Mouse (Mus musculus) lung, postnatal 25 days (tissue): Measurements from ENCODE around the gene Fitm1.

Source experiments
- DNase-seq: peaks from one replicate; pipeline ENCODE4 v3.0.0; 2022; ENCODE audit warnings: low spot score

The Fitm1 gene

GRCm38 (mm10) chr14:55575302-55575701 is at the start of gene Fitm1:
Gene Fitm1, plus strand, starts transcription at chr14:55575617.
- no peak for DNase-seq

- DNase-seq, result no peak
Observed at GRCm38 (mm10) chr14:55526674-55527073, 48.7 kb upstream of the Fitm1 start.

- peak; percentile 39 for DNase-seq
Observed at GRCm38 (mm10) chr14:55527940-55528339, 47.5 kb upstream of the Fitm1 start.

GRCm38 (mm10) chr14:55536116-55536745 is 39.2 kb upstream of the Fitm1 start:
- no peak for DNase-seq

GRCm38 (mm10) chr14:55540067-55540786 is 35.2 kb upstream of the Fitm1 start, which contains the start of gene Pck2:
Gene Pck2, plus strand, starts transcription at chr14:55540266.
- DNase-seq, result peak; percentile 94

GRCm38 (mm10) chr14:55540787-55541321 is 34.6 kb upstream of the Fitm1 start:
- peak; percentile 79 for DNase-seq

GRCm38 (mm10) chr14:55542268-55542667 is 33.1 kb upstream of the Fitm1 start:
- no peak for DNase-seq

- no peak for DNase-seq
Observed at GRCm38 (mm10) chr14:55544334-55544733, 31.1 kb upstream of the Fitm1 start.

- DNase-seq, result no peak
Observed at GRCm38 (mm10) chr14:55550191-55550590, 25.2 kb upstream of the Fitm1 start.

GRCm38 (mm10) chr14:55551347-55551746 is 24.1 kb upstream of the Fitm1 start:
- no peak for DNase-seq

GRCm38 (mm10) chr14:55551794-55552193 is 23.6 kb upstream of the Fitm1 start:
- DNase-seq, result no peak

GRCm38 (mm10) chr14:55554635-55555034 is 20.8 kb upstream of the Fitm1 start:
- no peak for DNase-seq

GRCm38 (mm10) chr14:55555788-55556187 is 19.6 kb upstream of the Fitm1 start:
- no peak for DNase-seq

GRCm38 (mm10) chr14:55557003-55557402 is 18.4 kb upstream of the Fitm1 start:
- DNase-seq, result peak; percentile 93

GRCm38 (mm10) chr14:55557587-55557986 is 17.8 kb upstream of the Fitm1 start:
- DNase-seq, result no peak

GRCm38 (mm10) chr14:55558740-55559448 is 16.5 kb upstream of the Fitm1 start:
- DNase-seq, result no peak

- peak; percentile 94 for DNase-seq
Observed at GRCm38 (mm10) chr14:55559799-55560201, 15.6 kb upstream of the Fitm1 start, which contains the start of gene Dcaf11. Gene Dcaf11, plus strand, starts transcription at chr14:55560006.

- DNase-seq, result peak; percentile 99
Observed at GRCm38 (mm10) chr14:55560202-55561073, 15.0 kb upstream of the Fitm1 start, which contains the start of gene A730061H03Rik. Gene A730061H03Rik, minus strand, starts transcription at chr14:55560406.

GRCm38 (mm10) chr14:55561860-55562259 is 13.6 kb upstream of the Fitm1 start:
- no peak for DNase-seq

GRCm38 (mm10) chr14:55563249-55563648 is 12.2 kb upstream of the Fitm1 start:
- no peak for DNase-seq

- no peak for DNase-seq
Observed at GRCm38 (mm10) chr14:55565748-55566147, 9.7 kb upstream of the Fitm1 start.
